Mouse (Mus musculus) CD8-positive naive resting alpha-beta T cell, adult 2 months (primary cell): Measurements from ENCODE around the gene Pax8.

Source experiments
- DNase-seq, 2 experiments: peaks; one replicate each; pipeline ENCODE4 v3.0.0; 2022; ENCODE audit warnings: low read depth in 2 of 2, low spot score in 2 of 2

Pax8 gene

GRCm38 (mm10) chr2:24467156-24467555, 8.2 kb downstream of the Pax8 start:
- DNase-seq = no peak

- no peak for DNase-seq
Measured at GRCm38 (mm10) chr2:24460808-24461127, 14.6 kb downstream of the Pax8 start.

GRCm38 (mm10) chr2:24460112-24460807, 15.1 kb downstream of the Pax8 start:
- no peak for DNase-seq

- no peak for DNase-seq
Measured at GRCm38 (mm10) chr2:24456841-24457240, 18.6 kb downstream of the Pax8 start.

GRCm38 (mm10) chr2:24455057-24455855, 20.1 kb downstream of the Pax8 start:
- DNase-seq = no peak

- DNase-seq = no peak
Measured at GRCm38 (mm10) chr2:24454429-24455011, 20.9 kb downstream of the Pax8 start.

GRCm38 (mm10) chr2:24453206-24453605, 22.2 kb downstream of the Pax8 start:
- DNase-seq = no peak

GRCm38 (mm10) chr2:24449111-24449510, 26.3 kb downstream of the Pax8 start:
- no peak for DNase-seq

GRCm38 (mm10) chr2:24443256-24443790, 32.1 kb downstream of the Pax8 start:
- no peak for DNase-seq

GRCm38 (mm10) chr2:24442303-24442925, 33.0 kb downstream of the Pax8 start:
- DNase-seq = no peak

GRCm38 (mm10) chr2:24441899-24442298, 33.5 kb downstream of the Pax8 start:
- DNase-seq = no peak

GRCm38 (mm10) chr2:24440056-24440455, 35.3 kb downstream of the Pax8 start:
- DNase-seq = no peak

GRCm38 (mm10) chr2:24435699-24436098, 39.7 kb downstream of the Pax8 start:
- no peak for DNase-seq

- DNase-seq = no peak
Measured at GRCm38 (mm10) chr2:24434670-24435069, 40.7 kb downstream of the Pax8 start.

GRCm38 (mm10) chr2:24429806-24430205, 45.6 kb downstream of the Pax8 start:
- DNase-seq = no peak

- no peak for DNase-seq
Measured at GRCm38 (mm10) chr2:24427866-24428675, 47.3 kb downstream of the Pax8 start.

- DNase-seq = no peak
Measured at GRCm38 (mm10) chr2:24425630-24426029, 49.8 kb downstream of the Pax8 start.

GRCm38 (mm10) chr2:24422815-24423214, 52.6 kb downstream of the Pax8 start:
- DNase-seq = no peak

GRCm38 (mm10) chr2:24421211-24421863, 54.1 kb downstream of the Pax8 start:
- DNase-seq = no peak

GRCm38 (mm10) chr2:24417564-24417963, 57.8 kb downstream of the Pax8 start:
- DNase-seq = no peak
